ENCODE assay signal across 9 mouse cellular contexts in the genomic region with DNA sequence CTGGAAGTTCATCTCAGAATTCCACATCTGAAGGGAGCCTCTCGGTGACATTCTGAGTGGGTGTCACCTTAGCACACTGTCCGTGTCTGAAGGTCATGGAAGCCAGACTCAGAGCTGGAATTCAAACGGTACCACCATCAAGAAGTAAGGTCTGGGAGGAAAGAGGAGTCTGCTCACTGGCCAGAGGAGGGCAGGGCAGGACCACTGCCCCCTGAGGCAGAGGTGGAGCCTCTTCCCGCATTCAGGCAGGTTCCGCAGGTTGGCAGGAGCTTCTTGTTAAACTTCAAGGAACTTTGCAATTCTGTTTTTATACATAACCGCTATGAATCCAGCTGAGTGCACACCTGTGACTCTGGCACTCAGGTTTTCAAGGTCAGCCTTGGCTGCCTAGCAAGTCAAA.
A peak's percentile ranks its signal among the peaks of the same experiment; 100 is the strongest.
DNase-seq lines count a peak whose midpoint lies in the region; ATAC-seq and TF ChIP-seq lines count a peak whose summit lies in the region.
"Had no signal": no experiment of that assay in that cellular context is flagged by ENCODE, and none has a peak within 500 bp of the region (broad histone marks: within the 10 kb centered on the region; RNA-seq: fewer than 3 reads in every experiment).

No protein-coding gene starts in this region.

- no peaks in the 10 kb centered on the region for H3K9me3 ChIP-seq in liver, embryonic 11.5 days (ENCODE audit: control insufficient read depth, low read length)
- H3K9me3 ChIP-seq in intestine, embryonic 15.5 days, result no peaks in the 10 kb centered on the region
- H3K9me3 ChIP-seq: forebrain, embryonic 12.5 days; limb, embryonic 15.5 days had no signal

- no peak for TF ChIP-seq POLR2A in liver, adult 2 months (IDR thresholded peaks at IDR 0.05; ENCODE audit: extremely low read depth, insufficient read depth, low read length)

- H3K27me3 ChIP-seq in liver, adult 2 months (ENCODE audit: control insufficient read depth, insufficient read depth, low read length), result no peaks in the 10 kb centered on the region
- no peaks in the 10 kb centered on the region for H3K27me3 ChIP-seq in liver, embryonic 11.5 days (replicated peaks; ENCODE audit: control insufficient read depth, insufficient read depth, low read length)
- no peaks in the 10 kb centered on the region for H3K27me3 ChIP-seq in intestine, embryonic 15.5 days (replicated peaks)

- no peak overlapping the region for H3K4me2 ChIP-seq in liver, embryonic 11.5 days
- H3K4me2 ChIP-seq in intestine, embryonic 15.5 days (replicated peaks), result peak overlapping the region; percentile 14
- H3K4me2 ChIP-seq: forebrain, embryonic 12.5 days; limb, embryonic 15.5 days had no signal

- no peaks in the 10 kb centered on the region for H3K36me3 ChIP-seq in liver, adult 2 months (ENCODE audit: control insufficient read depth, insufficient read depth, low read length)
- H3K36me3 ChIP-seq in liver, embryonic 11.5 days (ENCODE audit: control insufficient read depth, insufficient read depth, low read length), result no peaks in the 10 kb centered on the region
- no peaks in the 10 kb centered on the region for H3K36me3 ChIP-seq in intestine, embryonic 15.5 days
- H3K36me3 ChIP-seq: forebrain, embryonic 12.5 days; limb, embryonic 15.5 days had no signal

- ATAC-seq in liver, embryonic 11.5 days (replicated peaks; ENCODE audit: low FRiP score), result no peak
- peak; percentile 62; the same call in 1 of the 2 replicates for ATAC-seq in intestine, embryonic 15.5 days

- DNase-seq in liver, adult 2 months (ENCODE audit: extremely low read depth, low read depth, low spot score), result peak; percentile 57
- DNase-seq in liver, embryonic 11.5 days (ENCODE audit: low spot score), result no peak
- DNase-seq in adipocyte (ENCODE audit: low spot score), result peak; percentile 22
- peak; percentile 47 to 52 for DNase-seq in lung, postnatal 4 days
- no peak for DNase-seq in frontal cortex, adult 2 months (ENCODE audit: extremely low spot score in 1 of 2, low spot score in 1 of 2)
- no peak for DNase-seq in frontal cortex, postnatal 36 days (ENCODE audit: low spot score in 2 of 2)

- H3K4me1 ChIP-seq in liver, adult 2 months (ENCODE audit: control insufficient read depth, insufficient read depth, low read length), result no peaks in the 10 kb centered on the region
- 0 out of 2 replicates have a peak, but pooled peaks cover 3% of the 10 kb centered on the region for H3K4me1 ChIP-seq in liver, embryonic 11.5 days (replicated peaks; ENCODE audit: control insufficient read depth, insufficient read depth, low read length)
- H3K4me1 ChIP-seq in intestine, embryonic 15.5 days (replicated peaks), result peaks cover 15% of the 10 kb centered on the region

- WGBS in liver, adult 2 months, result 26% methylated on average over 6 of the region's 6 CpGs
- 32% methylated on average over 6 of the region's 6 CpGs for WGBS in liver, embryonic 11.5 days
- WGBS in intestine, embryonic 15.5 days, result 33% methylated on average over 6 of the region's 6 CpGs

- no peak overlapping the region for H3K27ac ChIP-seq in liver, adult 2 months (replicated peaks; ENCODE audit: insufficient read depth, low read depth, low read length)
- no peak overlapping the region for H3K27ac ChIP-seq in liver, embryonic 11.5 days (ENCODE audit: low read depth, low read length)
- H3K27ac ChIP-seq in intestine, embryonic 15.5 days, result no peak overlapping the region
- H3K27ac ChIP-seq: forebrain, embryonic 12.5 days; limb, embryonic 15.5 days had no signal

- H3K79me2 ChIP-seq in liver, adult 2 months (ENCODE audit: control insufficient read depth, insufficient read depth, low read length), result no peaks in the 10 kb centered on the region

- TF ChIP-seq CTCF in liver, adult 2 months (IDR thresholded peaks at IDR 0.05; ENCODE audit: low read depth, low read length), result peak; percentile 84

- H3K4me3 ChIP-seq in liver, adult 2 months (ENCODE audit: insufficient read depth, low read depth, low read length), result no peak overlapping the region
- no peak overlapping the region for H3K4me3 ChIP-seq in liver, embryonic 11.5 days (ENCODE audit: low read depth, low read length)
- H3K4me3 ChIP-seq in intestine, embryonic 15.5 days (replicated peaks), result no peak overlapping the region
- H3K4me3 ChIP-seq: forebrain, embryonic 12.5 days; limb, embryonic 15.5 days had no signal

- H3K9ac ChIP-seq in liver, adult 2 months (ENCODE audit: low read depth, low read length), result no peak overlapping the region
- no peak overlapping the region for H3K9ac ChIP-seq in liver, embryonic 11.5 days (ENCODE audit: low read depth, low read length)
- no peak overlapping the region for H3K9ac ChIP-seq in intestine, embryonic 15.5 days
- H3K9ac ChIP-seq: forebrain, embryonic 12.5 days; limb, embryonic 15.5 days had no signal

Comparison
In these comparisons a context has a peak if more than half of its experiments do, and no peak if none do; other contexts are left out.
1. DNase-seq: peak in liver, adult 2 months (single experiment), adipocyte (single experiment) and lung, postnatal 4 days (2 of 2); none in liver, embryonic 11.5 days (single experiment), frontal cortex, adult 2 months (0 of 2) and frontal cortex, postnatal 36 days (0 of 2).